Mouse (Mus musculus): ENCODE measurements around the gene Ccdc136. TPM values are rescaled to one million over a fixed set of nuclear protein-coding genes. Genes with fewer than 3 reads are reported as not detected.

Gene Ccdc136
- total RNA-seq, 1 experiment from 2014 or later: not detected

Other genes with a start within 250 kb of the Ccdc136 start
- gene Rbm28, start 231.3 kb upstream of the Ccdc136 start, total RNA-seq (2017): 58.1 and 64.1 TPM in 2 replicates
- not detected in 2 replicates for gene Prrt4, start 216.7 kb upstream of the Ccdc136 start, total RNA-seq (2017)
- gene Impdh1, start 179.9 kb upstream of the Ccdc136 start, total RNA-seq (2017): 22.7 and 54.2 TPM in 2 replicates
- gene Hilpda, start 123.8 kb upstream of the Ccdc136 start, total RNA-seq (2017): 13.0 and 15.4 TPM in 2 replicates
- gene Fam71f2, start 116.7 kb upstream of the Ccdc136 start, total RNA-seq (2017): not detected in 2 replicates
- gene Fam71f1, start 77.2 kb upstream of the Ccdc136 start, total RNA-seq (2017): not detected in 2 replicates
- 138 and 159 TPM in 2 replicates for gene Calu, start 48.2 kb upstream of the Ccdc136 start, total RNA-seq (2017)
- not detected in 2 replicates for gene Opn1sw, start 7.8 kb upstream of the Ccdc136 start, total RNA-seq (2017)
- gene Flnc, start 36.9 kb downstream of the Ccdc136 start, total RNA-seq (2017): not detected in 2 replicates
- 89.8 and 130 TPM in 2 replicates for gene Atp6v1f, start 71.4 kb downstream of the Ccdc136 start, total RNA-seq (2017)
- gene Atp6v1fnb, start 75.1 kb downstream of the Ccdc136 start, total RNA-seq (2017): 1.3 TPM in 1 of 2 replicates, not detected in the other
- gene Kcp, start 111.6 kb downstream of the Ccdc136 start, total RNA-seq (2017): not detected in 2 replicates
- 14.8 and 18.6 TPM in 2 replicates for gene Irf5, start 130.3 kb downstream of the Ccdc136 start, total RNA-seq (2017)
- 64.1 and 96.2 TPM in 2 replicates for gene Tnpo3, start 213.6 kb downstream of the Ccdc136 start, total RNA-seq (2017)